Mouse (Mus musculus) heart, adult 8-10 months (tissue): Measurements from ENCODE around the gene Bclaf1. TPM values are rescaled to one million over a fixed set of nuclear protein-coding genes. Genes with fewer than 3 reads are reported as not detected.

Experiments used
- DNase-seq: peaks from one replicate; pipeline ENCODE4 v3.0.0; 2022; ENCODE audit warnings: low spot score
- total RNA-seq, 4 experiments: library from RNA; stranded (reverse); gene quantifications; 2 replicates each; pipeline ENCODE4 v1.2.4; 2022

The Bclaf1 gene
- 10 to 100 TPM; 44.7 to 58.2 (median 51.9) TPM for total RNA-seq

GRCm38 (mm10) chr10:20311918-20312735, at the start of gene Bclaf1:
Bclaf1 (plus strand) TSS chr10:20312469.
- DNase-seq, result peak; percentile 99

- no peak for DNase-seq
Measured at GRCm38 (mm10) chr10:20262896-20263295, 49.4 kb upstream of the Bclaf1 start.

- DNase-seq, result no peak
Measured at GRCm38 (mm10) chr10:20264479-20264878, 47.8 kb upstream of the Bclaf1 start.

- DNase-seq, result no peak
Measured at GRCm38 (mm10) chr10:20267032-20267431, 45.2 kb upstream of the Bclaf1 start.

- DNase-seq, result no peak
Measured at GRCm38 (mm10) chr10:20268945-20269344, 43.3 kb upstream of the Bclaf1 start.

GRCm38 (mm10) chr10:20272380-20272779, 39.9 kb upstream of the Bclaf1 start:
- DNase-seq, result no peak

GRCm38 (mm10) chr10:20273278-20273677, 39.0 kb upstream of the Bclaf1 start:
- no peak for DNase-seq

- DNase-seq, result no peak
Measured at GRCm38 (mm10) chr10:20274022-20274421, 38.2 kb upstream of the Bclaf1 start.

GRCm38 (mm10) chr10:20281456-20281855, 30.8 kb upstream of the Bclaf1 start:
- DNase-seq, result no peak

GRCm38 (mm10) chr10:20285289-20285975, 26.8 kb upstream of the Bclaf1 start:
- DNase-seq, result peak; percentile 17

GRCm38 (mm10) chr10:20285994-20286836, 26.1 kb upstream of the Bclaf1 start:
- DNase-seq, result peak; percentile 50

GRCm38 (mm10) chr10:20287369-20287768, 24.9 kb upstream of the Bclaf1 start:
- no peak for DNase-seq

- DNase-seq, result peak; percentile 80
Measured at GRCm38 (mm10) chr10:20290467-20290883, 21.8 kb upstream of the Bclaf1 start.

- DNase-seq, result no peak
Measured at GRCm38 (mm10) chr10:20295961-20296360, 16.3 kb upstream of the Bclaf1 start.

- peak; percentile 27 for DNase-seq
Measured at GRCm38 (mm10) chr10:20298152-20298920, 13.9 kb upstream of the Bclaf1 start.

GRCm38 (mm10) chr10:20299114-20299513, 13.2 kb upstream of the Bclaf1 start:
- no peak for DNase-seq

GRCm38 (mm10) chr10:20310969-20311769, 1.1 kb upstream of the Bclaf1 start:
- no peak for DNase-seq

GRCm38 (mm10) chr10:20312736-20313301, 550 bp downstream of the Bclaf1 start:
- peak; percentile 86 for DNase-seq

GRCm38 (mm10) chr10:20313447-20313846, 1.2 kb downstream of the Bclaf1 start:
- DNase-seq, result no peak

GRCm38 (mm10) chr10:20313941-20314340, 1.7 kb downstream of the Bclaf1 start:
- DNase-seq, result no peak
